Mouse (Mus musculus): ENCODE measurements around the gene Cnnm2. TPM values are rescaled to one million over a fixed set of nuclear protein-coding genes. Genes with fewer than 3 reads are reported as not detected.
"Not testable (repeated sequence)": the region's sequence is repeated elsewhere in the genome, so short reads cannot be mapped to it uniquely, and the experiment has no call there.

Gene Cnnm2
- polyA plus RNA-seq, 1 experiment from 2014 or later = 4.2 TPM

DNA sequence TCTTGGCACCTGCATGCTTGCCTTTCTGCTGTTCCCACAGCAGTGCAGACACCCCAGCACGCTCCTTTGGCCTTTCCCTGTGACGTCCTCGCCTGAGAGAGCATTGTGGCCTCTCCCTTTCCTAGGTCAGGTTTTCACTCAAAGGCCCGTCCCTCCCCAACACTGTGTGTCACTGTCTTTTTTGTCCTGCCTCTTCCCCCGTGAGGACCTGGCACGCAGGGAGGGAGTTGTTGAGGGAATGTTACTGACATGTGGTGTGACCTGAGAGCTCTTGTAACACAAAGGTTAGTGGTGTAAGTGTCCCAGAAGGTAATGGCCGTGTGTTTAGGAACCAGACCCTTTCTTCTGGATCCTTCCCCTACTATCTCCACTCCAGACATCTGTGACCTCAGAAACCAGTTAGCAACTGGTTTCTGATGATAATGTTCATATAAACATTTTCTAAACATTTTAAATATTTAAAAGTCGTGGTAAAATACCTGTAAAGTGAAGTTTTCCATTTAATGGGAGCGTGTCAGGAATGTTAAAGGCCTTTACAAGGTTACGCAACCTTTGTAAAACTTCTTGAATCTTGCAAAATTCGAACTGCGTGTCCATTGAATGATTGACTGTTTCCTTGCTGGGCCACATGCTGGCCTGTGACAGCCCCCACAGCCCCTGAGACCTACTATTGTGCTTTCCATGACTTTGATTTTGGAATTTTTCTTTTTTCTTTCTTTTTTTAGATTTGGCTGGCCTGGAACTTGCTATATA is 16.7 kb downstream of the Cnnm2 start:
- DNase-seq (ENCODE audit: low spot score) (no peak), ATAC-seq (ENCODE audit: low read depth) (no peak)
- Histone ChIP-seq H3K4me2 (ENCODE audit: low read depth, low read length) (no peak overlapping the region), H3K36me3 (ENCODE audit: control insufficient read depth, insufficient read depth, low read length) (no peaks in the 10 kb centered on the region), H3K9ac (ENCODE audit: low read depth, low read length) (no peak overlapping the region), H3K27me3 (replicated peaks; ENCODE audit: control insufficient read depth, insufficient read depth, low read length) (no peaks in the 10 kb centered on the region), H3K4me1 (ENCODE audit: control insufficient read depth, insufficient read depth, low read length) (no peaks in the 10 kb centered on the region), H3K9me3 (ENCODE audit: control insufficient read depth, low read length) (no peaks in the 10 kb centered on the region), H3K4me3 (ENCODE audit: low read depth, low read length) (no peak overlapping the region), H3K27ac (replicated peaks; ENCODE audit: low read depth, low read length) (no peak overlapping the region)
- 66% methylated on average over 12 of the region's 12 CpGs for WGBS

DNA sequence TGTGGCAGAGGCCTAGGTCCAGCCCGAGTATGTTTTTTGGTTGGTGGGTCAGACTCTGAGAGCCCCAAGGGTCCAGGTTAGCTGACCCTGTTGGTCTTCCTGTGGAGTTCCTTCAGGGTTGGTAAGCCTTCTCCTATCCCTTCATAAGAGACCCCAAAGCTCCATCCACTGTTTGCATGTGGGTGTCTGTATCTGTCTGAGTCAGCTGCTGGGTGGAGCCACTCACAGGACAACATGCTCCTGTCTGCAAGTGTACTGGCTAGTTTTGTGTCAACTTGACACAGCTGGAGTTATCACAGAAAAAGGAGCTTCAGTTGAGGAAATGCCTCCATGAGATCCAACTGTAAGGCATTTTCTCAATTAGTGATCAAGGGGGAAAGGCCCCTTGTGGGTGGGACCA is 17.7 kb downstream of the Cnnm2 start:
- H3K9me3 ChIP-seq (ENCODE audit: control insufficient read depth, low read length); ATAC-seq (ENCODE audit: low read depth); H3K4me1 ChIP-seq (ENCODE audit: control insufficient read depth, insufficient read depth, low read length); H3K27ac ChIP-seq (replicated peaks; ENCODE audit: low read depth, low read length); H3K27me3 ChIP-seq (replicated peaks; ENCODE audit: control insufficient read depth, insufficient read depth, low read length); H3K4me2 ChIP-seq (ENCODE audit: low read depth, low read length); H3K36me3 ChIP-seq (ENCODE audit: control insufficient read depth, insufficient read depth, low read length); H3K4me3 ChIP-seq (ENCODE audit: low read depth, low read length); H3K9ac ChIP-seq (ENCODE audit: low read depth, low read length); DNase-seq (ENCODE audit: low spot score): not testable (repeated sequence)
- 100% methylated on average over 1 of the region's 1 CpGs for WGBS

- no peak overlapping the region for H3K9ac ChIP-seq (ENCODE audit: low read depth, low read length)
- H3K4me1 ChIP-seq (ENCODE audit: control insufficient read depth, insufficient read depth, low read length) = no peaks in the 10 kb centered on the region
- no peak overlapping the region for H3K4me3 ChIP-seq (ENCODE audit: low read depth, low read length)
- DNase-seq (ENCODE audit: low spot score) = no peak
- H3K36me3 ChIP-seq (ENCODE audit: control insufficient read depth, insufficient read depth, low read length) = no peaks in the 10 kb centered on the region
- ATAC-seq (ENCODE audit: low read depth) = no peak
- no peaks in the 10 kb centered on the region for H3K9me3 ChIP-seq (ENCODE audit: control insufficient read depth, low read length)
- H3K27me3 ChIP-seq (replicated peaks; ENCODE audit: control insufficient read depth, insufficient read depth, low read length) = no peaks in the 10 kb centered on the region
- 81% methylated on average over 5 of the region's 5 CpGs for WGBS
- H3K27ac ChIP-seq (replicated peaks; ENCODE audit: low read depth, low read length) = no peak overlapping the region
- H3K4me2 ChIP-seq (ENCODE audit: low read depth, low read length) = no peak overlapping the region
Observed at GRCm38 (mm10) chr19:46784038-46784437, 22.6 kb downstream of the Cnnm2 start.

DNA sequence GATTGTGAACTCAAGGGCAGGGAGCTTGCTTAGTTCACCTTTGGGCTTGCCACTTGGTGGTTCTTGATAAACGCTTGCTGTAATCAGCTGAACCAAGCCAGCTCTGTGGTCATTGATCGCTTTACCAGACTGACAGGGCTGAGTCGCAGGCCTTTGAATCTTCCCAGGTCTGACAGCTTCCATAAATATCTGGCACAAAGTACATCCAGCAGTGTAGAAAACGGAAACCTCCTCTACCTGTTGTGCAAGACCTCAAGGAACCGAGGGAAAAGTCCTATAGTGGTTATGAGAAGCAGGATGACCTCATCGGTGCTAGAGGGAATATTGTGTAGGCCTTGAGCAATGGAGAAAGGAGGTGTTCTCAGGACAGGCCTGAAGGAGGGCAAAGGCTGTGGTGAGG is 23.1 kb downstream of the Cnnm2 start:
- Histone ChIP-seq H3K4me2 (ENCODE audit: low read depth, low read length) (no peak overlapping the region), H3K27me3 (replicated peaks; ENCODE audit: control insufficient read depth, insufficient read depth, low read length) (no peaks in the 10 kb centered on the region), H3K36me3 (ENCODE audit: control insufficient read depth, insufficient read depth, low read length) (no peaks in the 10 kb centered on the region), H3K27ac (replicated peaks; ENCODE audit: low read depth, low read length) (no peak overlapping the region), H3K9me3 (ENCODE audit: control insufficient read depth, low read length) (no peaks in the 10 kb centered on the region), H3K4me3 (ENCODE audit: low read depth, low read length) (no peak overlapping the region), H3K4me1 (ENCODE audit: control insufficient read depth, insufficient read depth, low read length) (no peaks in the 10 kb centered on the region), H3K9ac (ENCODE audit: low read depth, low read length) (no peak overlapping the region)
- DNase-seq (ENCODE audit: low spot score) = no peak
- ATAC-seq (ENCODE audit: low read depth) = no peak
- 83% methylated on average over 6 of the region's 6 CpGs for WGBS

- no peak overlapping the region for H3K4me3 ChIP-seq (ENCODE audit: low read depth, low read length)
- WGBS = 78% methylated on average over 4 of the region's 4 CpGs
Observed at GRCm38 (mm10) chr19:46785633-46786032, 24.2 kb downstream of the Cnnm2 start.

DNA sequence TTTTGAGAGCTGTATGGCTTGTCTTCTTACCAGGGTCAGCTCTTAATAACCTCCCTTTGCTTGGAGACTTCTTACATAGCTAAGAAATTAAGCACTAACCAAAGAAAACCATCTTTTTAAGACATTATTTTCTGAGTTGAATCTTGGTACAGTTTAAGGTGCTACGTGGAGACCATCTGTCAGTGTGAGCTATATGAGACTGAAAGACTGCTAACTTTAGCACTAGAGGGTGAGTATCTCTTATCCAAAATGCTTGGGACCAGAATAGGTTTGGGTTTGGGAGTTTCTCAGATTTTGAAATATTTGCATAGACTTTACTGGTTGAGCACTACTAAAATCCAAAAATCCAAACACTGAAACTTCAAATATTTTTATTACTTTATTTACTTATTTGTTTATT is 28.4 kb downstream of the Cnnm2 start:
- no peaks in the 10 kb centered on the region for H3K36me3 ChIP-seq (ENCODE audit: control insufficient read depth, insufficient read depth, low read length)
- no peak overlapping the region for H3K9ac ChIP-seq (ENCODE audit: low read depth, low read length)
- no peak overlapping the region for H3K4me2 ChIP-seq (ENCODE audit: low read depth, low read length)
- DNase-seq (ENCODE audit: low spot score) = no peak
- H3K27me3 ChIP-seq (replicated peaks; ENCODE audit: control insufficient read depth, insufficient read depth, low read length) = no peaks in the 10 kb centered on the region
- peaks cover 10% of the 10 kb centered on the region for H3K4me1 ChIP-seq (ENCODE audit: control insufficient read depth, insufficient read depth, low read length)
- H3K4me3 ChIP-seq (ENCODE audit: low read depth, low read length) = no peak overlapping the region
- no peaks in the 10 kb centered on the region for H3K9me3 ChIP-seq (ENCODE audit: control insufficient read depth, low read length)
- H3K27ac ChIP-seq (replicated peaks; ENCODE audit: low read depth, low read length) = no peak overlapping the region
- 86% methylated on average over 1 of the region's 1 CpGs for WGBS
- ATAC-seq (ENCODE audit: low read depth) = no peak

More at GRCm38 (mm10) chr19:46785633-46786032, 24.2 kb downstream of the Cnnm2 start:
- H3K9me3 ChIP-seq (ENCODE audit: control insufficient read depth, low read length) = no peaks in the 10 kb centered on the region
- no peak for DNase-seq (ENCODE audit: low spot score)
- H3K9ac ChIP-seq (ENCODE audit: low read depth, low read length) = no peak overlapping the region
- H3K27me3 ChIP-seq (replicated peaks; ENCODE audit: control insufficient read depth, insufficient read depth, low read length) = no peaks in the 10 kb centered on the region
- ATAC-seq (ENCODE audit: low read depth) = no peak
- no peak overlapping the region for H3K27ac ChIP-seq (replicated peaks; ENCODE audit: low read depth, low read length)
- no peaks in the 10 kb centered on the region for H3K36me3 ChIP-seq (ENCODE audit: control insufficient read depth, insufficient read depth, low read length)
- no peaks in the 10 kb centered on the region for H3K4me1 ChIP-seq (ENCODE audit: control insufficient read depth, insufficient read depth, low read length)
- H3K4me2 ChIP-seq (ENCODE audit: low read depth, low read length) = no peak overlapping the region

DNA sequence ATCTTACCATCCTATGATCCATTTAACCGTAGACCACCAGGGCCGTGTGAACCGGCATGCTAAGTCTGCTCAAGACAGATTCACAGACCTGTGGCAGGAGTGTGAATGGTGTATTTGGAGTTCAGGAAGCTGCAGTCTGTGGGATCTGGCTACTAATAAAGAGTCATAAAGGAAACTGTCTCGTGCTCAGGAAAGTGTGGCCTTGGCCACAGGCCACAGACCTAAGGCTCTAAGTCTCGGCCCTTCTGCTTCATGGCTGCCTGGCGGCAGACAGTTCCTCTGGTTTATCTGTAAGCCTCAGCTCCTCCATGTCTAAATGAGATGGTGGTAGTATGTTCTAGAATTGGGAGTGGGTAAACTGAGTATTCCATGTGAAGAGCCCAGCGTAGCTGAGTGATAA is 30.0 kb downstream of the Cnnm2 start:
- H3K27me3 ChIP-seq (replicated peaks; ENCODE audit: control insufficient read depth, insufficient read depth, low read length) = no peaks in the 10 kb centered on the region
- no peak overlapping the region for H3K4me3 ChIP-seq (ENCODE audit: low read depth, low read length)
- no peaks in the 10 kb centered on the region for H3K9me3 ChIP-seq (ENCODE audit: control insufficient read depth, low read length)

DNA sequence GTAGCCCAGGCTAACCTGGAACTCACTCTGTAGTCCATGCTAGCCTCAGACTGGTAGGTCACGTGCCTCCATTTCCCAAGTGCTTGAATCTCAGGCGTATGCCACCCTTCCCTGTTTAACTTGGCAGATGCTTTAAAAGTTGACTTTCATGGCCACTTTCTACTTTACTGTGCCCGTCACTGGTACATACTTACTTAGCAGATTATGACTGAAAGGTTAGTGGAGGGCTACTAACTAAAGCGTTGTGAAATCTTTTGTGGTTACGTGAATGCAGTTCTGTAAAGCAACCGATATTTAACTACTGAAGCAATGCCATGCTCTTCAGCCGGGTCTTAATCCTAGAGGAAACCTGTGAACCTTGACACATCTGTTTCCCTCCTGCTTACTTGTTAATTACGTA is 30.5 kb downstream of the Cnnm2 start:
- Histone ChIP-seq H3K36me3 (ENCODE audit: control insufficient read depth, insufficient read depth, low read length) (no peaks in the 10 kb centered on the region), H3K27ac (replicated peaks; ENCODE audit: low read depth, low read length) (no peak overlapping the region), H3K27me3 (replicated peaks; ENCODE audit: control insufficient read depth, insufficient read depth, low read length) (no peaks in the 10 kb centered on the region), H3K4me1 (ENCODE audit: control insufficient read depth, insufficient read depth, low read length) (peaks cover 10% of the 10 kb centered on the region), H3K4me3 (ENCODE audit: low read depth, low read length) (no peak overlapping the region), H3K9ac (ENCODE audit: low read depth, low read length) (no peak overlapping the region), H3K4me2 (ENCODE audit: low read depth, low read length) (no peak overlapping the region), H3K9me3 (ENCODE audit: control insufficient read depth, low read length) (no peaks in the 10 kb centered on the region)
- DNase-seq (ENCODE audit: low spot score) (no peak), ATAC-seq (ENCODE audit: low read depth) (no peak)
- 76% methylated on average over 8 of the region's 8 CpGs for WGBS

More for the DNA sequence above, 30.0 kb downstream of the Cnnm2 start:
- Histone ChIP-seq H3K36me3 (ENCODE audit: control insufficient read depth, insufficient read depth, low read length) (no peaks in the 10 kb centered on the region), H3K9ac (ENCODE audit: low read depth, low read length) (no peak overlapping the region), H3K4me2 (ENCODE audit: low read depth, low read length) (no peak overlapping the region), H3K27ac (replicated peaks; ENCODE audit: low read depth, low read length) (no peak overlapping the region), H3K4me1 (ENCODE audit: control insufficient read depth, insufficient read depth, low read length) (peaks cover 10% of the 10 kb centered on the region)
- no peak for DNase-seq (ENCODE audit: low spot score)
- ATAC-seq (ENCODE audit: low read depth) = no peak
- WGBS = 88% methylated on average over 7 of the region's 7 CpGs

- no peaks in the 10 kb centered on the region for H3K36me3 ChIP-seq (ENCODE audit: control insufficient read depth, insufficient read depth, low read length)
- H3K9ac ChIP-seq (ENCODE audit: low read depth, low read length) = no peak overlapping the region
- H3K9me3 ChIP-seq (ENCODE audit: control insufficient read depth, low read length) = no peaks in the 10 kb centered on the region
- H3K27ac ChIP-seq (replicated peaks; ENCODE audit: low read depth, low read length) = no peak overlapping the region
- no peak for ATAC-seq (ENCODE audit: low read depth)
- peaks cover 10% of the 10 kb centered on the region for H3K4me1 ChIP-seq (ENCODE audit: control insufficient read depth, insufficient read depth, low read length)
- H3K4me3 ChIP-seq (ENCODE audit: low read depth, low read length) = no peak overlapping the region
- WGBS = 56% methylated on average over 3 of the region's 3 CpGs
- H3K4me2 ChIP-seq (ENCODE audit: low read depth, low read length) = no peak overlapping the region
- no peak for DNase-seq (ENCODE audit: low spot score)
- no peaks in the 10 kb centered on the region for H3K27me3 ChIP-seq (replicated peaks; ENCODE audit: control insufficient read depth, insufficient read depth, low read length)
Observed at GRCm38 (mm10) chr19:46792480-46792879, 31.1 kb downstream of the Cnnm2 start.

Data from embryonic facial prominence, embryonic 14.5 days (tissue).